Mouse (Mus musculus): ENCODE measurements around the gene Mrgprg. TPM values are rescaled to one million over a fixed set of nuclear protein-coding genes. Genes with fewer than 3 reads are reported as not detected.

Gene Mrgprg
- total RNA-seq, 1 experiment from 2014 or later, result not detected

DNA sequence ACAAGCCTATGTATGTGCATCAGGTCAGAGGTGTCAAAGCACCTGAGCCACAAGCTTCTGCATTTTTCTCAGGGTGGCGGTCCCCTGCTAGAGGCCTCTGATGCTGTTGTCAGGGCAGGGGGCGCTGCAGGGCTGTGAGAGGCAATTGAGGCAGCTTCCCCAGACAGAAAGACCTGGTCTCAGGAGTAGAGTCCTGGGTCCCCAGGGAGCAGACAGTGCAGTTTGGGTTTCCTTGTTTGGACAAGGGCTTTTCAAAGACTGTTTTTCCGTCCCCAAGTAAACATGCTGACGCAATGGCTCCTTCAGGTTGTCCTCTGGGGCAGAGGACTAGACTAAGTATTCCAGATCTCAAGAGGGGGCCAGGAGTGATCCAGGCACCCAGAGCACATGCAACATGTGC lies 40.4 kb downstream of the Mrgprg start:
- no peak for ATAC-seq (replicated peaks in 1 of 2; ENCODE audit: insufficient read depth in 1 of 2, low FRiP score in 2 of 2, low TSS enrichment in 1 of 2, low read depth in 1 of 2, poor library complexity in 2 of 2, severe bottlenecking in 2 of 2)

DNA sequence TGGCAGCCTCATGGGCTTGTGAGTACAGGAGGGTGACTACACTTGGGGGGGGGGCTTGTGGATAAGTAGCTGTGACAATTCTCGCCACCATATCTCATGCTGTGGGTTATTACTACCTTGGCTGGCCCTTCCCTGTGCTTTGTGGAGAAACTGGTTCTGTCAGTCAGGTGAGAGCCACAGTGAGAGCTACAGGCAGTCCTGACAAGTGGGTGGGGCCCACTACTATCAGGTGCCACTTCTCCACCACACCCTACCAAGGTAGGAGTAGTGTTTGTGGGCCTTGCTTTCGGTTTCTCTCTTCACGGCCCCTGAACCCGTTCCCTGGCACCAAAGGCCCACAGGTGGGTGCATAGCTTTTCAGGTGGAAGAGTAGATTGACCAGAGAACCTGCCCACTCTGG lies 43.0 kb downstream of the Mrgprg start:
- no peak for ATAC-seq (replicated peaks in 1 of 2; ENCODE audit: insufficient read depth in 1 of 2, low FRiP score in 2 of 2, low TSS enrichment in 1 of 2, low read depth in 1 of 2, poor library complexity in 2 of 2, severe bottlenecking in 2 of 2)

DNA sequence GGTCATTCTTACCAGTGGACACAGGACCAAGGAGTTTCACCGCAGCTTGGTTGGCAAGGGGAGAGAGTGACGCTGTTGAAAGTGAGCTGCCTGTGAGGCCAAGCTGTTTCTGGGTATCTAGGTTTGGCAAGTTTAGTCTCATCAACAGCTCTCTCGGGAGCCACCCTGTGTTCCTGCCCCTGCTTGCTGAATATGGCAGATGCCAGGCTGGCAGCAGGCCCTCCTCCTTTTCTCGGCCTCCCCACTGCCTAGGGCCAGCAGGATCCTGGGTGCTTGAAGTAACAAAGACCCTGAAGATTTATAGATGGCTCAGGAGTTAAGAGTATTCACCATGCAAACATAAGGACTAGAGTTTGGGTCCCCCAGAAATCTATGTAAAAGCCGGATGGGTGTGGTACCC lies 44.1 kb downstream of the Mrgprg start:
- no peak for ATAC-seq (replicated peaks in 1 of 2; ENCODE audit: insufficient read depth in 1 of 2, low FRiP score in 2 of 2, low TSS enrichment in 1 of 2, low read depth in 1 of 2, poor library complexity in 2 of 2, severe bottlenecking in 2 of 2)

DNA sequence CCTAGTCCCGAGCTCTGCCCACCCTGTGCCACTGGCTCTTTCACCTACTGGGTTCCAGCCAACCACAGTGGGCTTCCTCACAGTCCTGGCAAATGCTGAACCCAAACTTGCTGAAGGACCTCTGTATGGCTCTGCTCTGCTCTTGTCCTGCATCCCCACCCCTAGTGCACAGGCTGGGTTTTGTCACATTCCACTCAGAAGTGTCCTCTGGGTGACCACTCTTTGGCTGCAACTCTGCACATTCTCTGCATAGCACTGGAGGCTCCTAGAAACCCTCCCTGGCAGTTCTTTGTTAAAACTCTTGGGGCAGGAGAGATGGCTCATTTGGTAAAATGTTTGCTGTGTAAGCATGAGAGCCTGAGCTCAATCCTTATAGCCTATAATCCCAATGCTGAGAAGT lies 49.0 kb downstream of the Mrgprg start:
- no peak for ATAC-seq (replicated peaks in 1 of 2; ENCODE audit: insufficient read depth in 1 of 2, low FRiP score in 2 of 2, low TSS enrichment in 1 of 2, low read depth in 1 of 2, poor library complexity in 2 of 2, severe bottlenecking in 2 of 2)

Other genes with a start within 250 kb of the Mrgprg start
- 151 and 212 TPM in 2 replicates for gene Nap1l4, start 217.9 kb downstream of the Mrgprg start, total RNA-seq (2017)
- 57.2 and 77.7 TPM in 2 replicates for gene Cars, start 166.9 kb downstream of the Mrgprg start, total RNA-seq (2017)
- gene Tnfrsf26, start 138.3 kb downstream of the Mrgprg start, total RNA-seq (2017), result 21.4 and 26.1 TPM in 2 replicates
- gene Tnfrsf22, start 117.3 kb downstream of the Mrgprg start, total RNA-seq (2017), result 3.8 and 4.3 TPM in 2 replicates
- gene Tnfrsf23, start 81.1 kb downstream of the Mrgprg start, total RNA-seq (2017), result 0.10 and 1.1 TPM in 2 replicates
- 14.9 and 28.2 TPM in 2 replicates for gene Osbpl5, start 10.0 kb downstream of the Mrgprg start, total RNA-seq (2017)
- gene Mrgpre, start 17.5 kb upstream of the Mrgprg start, total RNA-seq (2017), result 0.81 and 1.3 TPM in 2 replicates
- 8.1 and 8.9 TPM in 2 replicates for gene Nadsyn1, start 55.9 kb upstream of the Mrgprg start, total RNA-seq (2017)
- gene Dhcr7, start 56.2 kb upstream of the Mrgprg start, total RNA-seq (2017), result 10.4 and 13.5 TPM in 2 replicates
- not detected in 2 replicates for gene Gm498, start 99.8 kb upstream of the Mrgprg start, total RNA-seq (2017)
- not detected in 2 replicates for gene Shank2, start 234.9 kb upstream of the Mrgprg start, total RNA-seq (2017)

All from hematopoietic stem cell, adult 5-6 weeks (primary cell).